Mouse (Mus musculus) heart, adult 11 months (tissue): Measurements from ENCODE around the gene 1110008P14Rik.

Source experiments
- DNase-seq: peaks from one replicate; pipeline ENCODE4 v3.0.0; 2022

1110008P14Rik gene

DNA sequence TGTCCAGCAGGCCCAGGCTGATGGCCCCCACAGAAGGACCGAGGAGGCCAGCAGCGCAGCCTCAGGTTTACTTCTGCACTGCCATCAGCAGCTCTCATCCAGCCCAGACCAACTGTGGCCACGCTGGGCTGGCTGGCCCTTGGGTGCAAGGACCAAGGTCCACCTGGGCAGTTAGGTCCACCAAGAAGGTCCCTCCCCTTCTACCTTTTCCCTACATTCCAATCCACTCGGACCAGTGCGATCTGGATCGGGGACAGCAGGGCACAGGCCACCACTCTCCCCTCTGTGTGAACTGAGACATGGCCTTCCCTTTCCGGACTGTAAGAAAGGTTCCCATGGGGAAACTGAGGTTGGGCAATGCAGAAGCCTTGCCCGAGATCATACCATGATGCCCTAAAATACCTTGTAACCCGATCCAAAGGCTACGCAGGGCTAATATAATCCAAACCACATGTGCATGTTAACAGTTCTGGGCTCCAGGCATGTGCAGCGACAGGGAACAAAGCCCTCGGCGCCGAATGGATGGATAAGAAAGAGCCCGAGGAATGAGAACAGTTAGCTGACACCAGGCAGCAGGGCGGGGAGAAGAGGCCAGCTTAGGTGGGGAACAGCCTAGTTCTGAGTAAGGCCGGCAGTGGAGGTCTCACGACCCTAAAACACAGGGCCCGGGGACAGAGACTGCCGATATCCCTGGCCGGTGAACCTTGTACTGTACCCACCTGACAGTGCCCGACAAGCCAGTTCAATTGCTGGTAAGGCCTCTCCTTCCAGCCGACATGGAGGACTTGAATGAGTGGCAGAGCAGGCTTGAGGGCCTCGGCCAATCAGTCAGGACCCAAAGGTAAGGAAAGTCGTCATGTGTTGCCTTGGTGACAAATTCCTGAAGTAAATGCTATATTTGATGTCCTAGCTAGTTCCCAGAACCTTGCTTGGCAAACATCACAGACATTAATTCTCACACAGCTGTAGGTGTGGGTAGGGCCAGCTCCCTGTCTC lies 27.0 kb upstream of the 1110008P14Rik start:
- no peak for DNase-seq

DNA sequence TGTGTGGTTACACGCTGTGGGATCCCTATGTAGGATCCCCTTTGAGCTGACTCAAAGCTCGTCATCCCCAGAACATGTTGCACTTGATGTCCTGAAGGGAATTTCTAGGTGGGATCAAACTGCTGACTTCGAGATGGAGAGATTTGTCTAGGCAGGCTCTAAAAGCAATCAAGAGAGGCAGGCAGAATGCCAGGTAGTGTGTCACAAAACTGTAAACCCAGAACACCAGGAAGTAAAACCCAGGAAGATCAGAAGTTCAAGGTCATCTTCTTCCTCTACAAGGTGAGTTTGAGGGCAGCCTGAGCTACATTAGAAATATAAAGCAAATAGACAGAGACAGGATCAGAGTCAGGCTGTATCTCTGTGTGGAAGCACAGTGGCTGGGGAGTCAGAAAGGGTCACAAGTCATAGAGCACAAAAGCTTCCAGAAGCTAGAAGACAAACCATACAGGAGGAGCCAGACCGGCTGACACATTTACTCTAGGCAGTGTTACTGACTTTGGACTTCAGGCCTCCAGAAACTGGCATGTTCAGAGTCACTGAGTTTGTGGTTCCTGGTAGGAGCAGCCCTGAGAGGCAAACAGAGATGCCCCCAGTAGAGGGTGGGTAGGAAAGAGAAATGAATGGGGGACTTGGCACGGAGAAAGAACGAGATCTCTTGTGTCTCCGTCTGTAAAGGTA lies 25.5 kb upstream of the 1110008P14Rik start:
- no peak for DNase-seq

DNA sequence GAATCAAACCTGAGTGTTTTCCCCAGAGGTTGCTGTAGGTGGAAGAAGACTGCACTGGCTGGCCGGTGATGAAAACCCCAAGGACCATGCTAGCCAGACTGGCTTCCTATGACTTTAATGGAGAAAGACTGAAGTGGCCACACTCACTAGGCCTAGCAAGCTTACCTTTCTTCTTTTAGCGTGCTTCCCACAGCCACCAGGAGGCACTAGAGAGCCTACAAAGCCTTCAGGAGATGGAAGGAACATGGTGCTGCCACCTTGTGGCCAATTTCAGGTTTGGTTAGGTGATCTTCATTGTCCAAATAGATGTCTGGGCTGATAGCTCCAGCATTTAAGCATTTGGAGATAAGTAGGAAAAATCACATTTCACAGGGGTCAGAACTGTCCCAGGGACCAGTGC lies 22.9 kb upstream of the 1110008P14Rik start:
- DNase-seq, result peak; percentile 97

DNA sequence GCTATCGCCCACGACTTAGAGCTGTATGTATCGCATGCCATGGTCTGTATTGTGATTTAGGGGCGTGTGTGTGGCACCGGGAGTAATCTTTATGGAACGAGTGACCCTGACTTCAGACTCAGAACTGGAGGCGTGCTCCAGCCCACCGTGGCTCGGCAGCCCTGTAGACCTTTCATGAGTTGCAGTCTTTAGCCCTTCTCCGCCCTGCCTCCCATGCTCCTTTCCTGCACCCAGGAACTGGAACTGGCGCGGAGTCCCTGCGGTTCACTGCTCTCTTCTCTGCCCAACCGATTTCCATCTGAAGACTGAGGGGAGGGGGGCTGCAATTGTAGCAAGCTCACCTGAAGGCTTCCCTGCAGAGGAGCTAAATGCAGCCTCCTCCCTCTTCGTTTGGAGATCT lies 15.0 kb upstream of the 1110008P14Rik start:
- DNase-seq, result no peak

DNA sequence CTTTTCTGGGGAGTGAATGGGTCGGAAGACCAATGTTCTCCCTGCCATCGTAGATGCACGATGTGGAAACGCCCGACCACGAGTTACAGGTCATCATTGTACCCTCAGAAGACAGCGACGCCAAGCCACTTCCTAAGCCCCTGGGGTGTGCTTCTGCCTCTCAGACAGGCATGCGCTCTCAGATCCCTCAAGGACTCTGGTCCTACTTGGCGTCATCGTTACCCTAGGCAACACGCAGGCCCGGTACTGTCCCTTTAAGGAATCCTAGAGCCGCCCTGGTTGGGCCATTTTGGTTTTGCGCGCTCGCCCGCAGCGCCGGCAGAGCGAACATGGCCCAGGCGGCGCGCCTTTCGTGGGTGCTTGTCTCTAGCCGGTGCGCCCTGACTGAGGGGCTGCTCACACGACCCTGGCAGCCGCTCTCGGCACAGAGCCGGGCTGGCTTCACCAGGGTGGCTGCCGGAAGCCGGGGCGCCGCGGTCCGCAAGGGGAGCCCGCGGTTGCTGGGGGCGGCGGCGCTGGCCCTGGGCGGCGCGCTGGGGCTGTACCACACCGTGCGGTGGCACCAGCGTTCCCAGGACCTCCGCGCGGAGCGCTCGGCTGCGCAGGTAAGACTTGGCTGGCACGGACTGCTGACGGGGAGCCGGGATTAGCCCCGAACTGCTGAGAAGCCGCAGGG lies 14.3 kb upstream of the 1110008P14Rik start:
- peak; percentile 99 for DNase-seq

DNA sequence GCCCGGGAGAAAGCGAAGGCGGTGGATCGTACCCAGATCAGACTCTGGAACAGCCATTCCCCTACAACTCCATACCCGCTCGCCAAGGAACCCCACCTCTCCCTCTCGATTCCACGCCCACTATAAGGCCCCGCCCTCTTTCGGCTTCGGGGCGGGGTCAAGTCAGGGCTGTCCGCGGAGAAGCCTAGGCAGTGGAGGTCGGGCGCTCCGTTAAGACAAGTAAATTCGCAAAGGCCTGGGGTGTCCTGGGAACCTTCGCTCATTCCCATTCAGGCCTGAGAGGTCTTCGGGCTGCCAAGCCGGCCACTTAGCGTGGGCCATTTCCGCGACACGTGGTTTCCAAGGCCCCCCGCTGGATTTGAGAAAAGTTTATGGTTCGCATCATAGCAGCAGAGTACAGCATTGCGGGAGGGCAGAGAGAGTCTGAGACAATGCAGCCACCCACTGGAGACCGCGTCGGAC lies 13.8 kb upstream of the 1110008P14Rik start, which contains the start of gene Ptges2:
Ptges2 (plus strand) TSS at position 413 of the 462 bp plus-strand sequence.
- DNase-seq, result peak; percentile 99

DNA sequence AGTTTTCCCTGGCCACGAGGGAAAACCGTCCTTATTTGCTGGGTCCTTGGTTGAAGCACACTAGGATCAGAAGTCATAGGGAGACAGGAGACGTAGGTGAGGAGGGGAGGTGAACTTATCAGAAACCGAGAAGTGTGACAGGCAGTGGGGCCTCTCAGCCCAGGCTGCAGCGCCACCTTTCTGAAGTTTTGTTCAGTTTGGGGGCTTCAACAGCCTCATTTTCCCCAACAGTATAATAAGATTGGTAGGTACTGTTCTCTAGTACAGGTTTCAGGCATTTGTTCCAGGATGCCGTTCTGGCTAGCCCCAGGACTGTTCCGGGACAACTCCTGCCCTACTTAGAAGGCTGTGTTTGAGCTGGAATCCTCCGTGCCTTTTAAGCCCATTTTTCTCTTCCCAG lies 13.2 kb upstream of the 1110008P14Rik start:
- no peak for DNase-seq

DNA sequence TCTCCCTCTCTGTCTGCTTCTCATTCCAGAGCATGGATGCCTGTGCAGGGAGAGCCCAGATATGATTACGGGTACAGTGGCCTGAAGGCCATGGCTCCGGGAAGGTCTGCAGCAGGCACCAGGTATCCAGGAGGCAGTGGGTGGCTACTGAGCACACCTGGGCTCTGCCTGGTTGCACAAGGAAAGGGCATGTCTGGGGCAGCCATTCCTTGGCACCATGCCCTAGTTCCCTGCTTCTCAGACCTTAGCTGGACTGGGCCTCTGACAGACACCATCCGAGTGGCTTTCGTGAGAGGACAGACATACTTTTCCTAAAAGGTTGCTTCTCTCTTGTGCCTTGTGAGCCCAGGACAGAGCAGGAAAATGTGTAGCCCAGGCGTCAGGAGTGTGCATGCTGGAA lies 10.3 kb upstream of the 1110008P14Rik start:
- DNase-seq, result no peak

DNA sequence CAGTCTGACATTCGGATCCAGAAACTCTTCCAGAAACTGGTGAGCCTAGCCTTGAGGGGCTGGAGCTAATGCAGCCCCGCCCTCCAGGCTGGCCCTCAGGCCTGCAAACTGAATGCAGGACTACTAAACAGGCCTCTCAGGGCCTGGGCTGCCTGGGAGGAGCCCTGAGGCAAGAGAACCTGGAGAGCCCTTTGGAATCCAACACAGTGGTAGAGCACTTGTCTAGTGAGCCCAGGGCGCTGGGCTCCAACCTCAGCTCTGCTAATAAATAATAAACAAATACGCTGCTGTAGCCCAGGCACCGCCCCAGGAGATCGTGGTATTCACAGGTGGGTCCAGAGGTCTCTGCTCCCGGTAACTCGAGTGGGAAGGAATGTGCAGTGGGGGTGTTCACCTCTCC lies 9.1 kb upstream of the 1110008P14Rik start:
- no peak for DNase-seq

DNA sequence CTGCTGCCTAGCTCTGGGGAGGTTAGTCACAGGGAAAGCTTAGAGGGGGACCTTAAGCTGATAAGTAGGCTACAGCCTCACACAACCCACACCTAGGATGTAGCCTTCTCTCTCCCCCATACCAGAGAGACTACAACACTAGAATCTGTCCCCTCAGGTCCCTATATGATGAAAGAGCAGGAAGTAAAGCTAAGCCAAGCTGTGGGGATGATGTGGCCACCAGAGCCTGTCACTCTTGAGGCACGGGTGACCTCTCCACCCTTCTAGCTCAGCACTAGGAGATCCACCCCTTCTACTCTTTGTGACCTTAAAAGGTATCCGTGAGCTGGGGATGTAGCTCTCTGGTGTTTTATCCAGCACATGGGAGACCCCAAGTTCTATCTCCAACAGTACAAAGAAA lies 7.4 kb upstream of the 1110008P14Rik start:
- no peak for DNase-seq

DNA sequence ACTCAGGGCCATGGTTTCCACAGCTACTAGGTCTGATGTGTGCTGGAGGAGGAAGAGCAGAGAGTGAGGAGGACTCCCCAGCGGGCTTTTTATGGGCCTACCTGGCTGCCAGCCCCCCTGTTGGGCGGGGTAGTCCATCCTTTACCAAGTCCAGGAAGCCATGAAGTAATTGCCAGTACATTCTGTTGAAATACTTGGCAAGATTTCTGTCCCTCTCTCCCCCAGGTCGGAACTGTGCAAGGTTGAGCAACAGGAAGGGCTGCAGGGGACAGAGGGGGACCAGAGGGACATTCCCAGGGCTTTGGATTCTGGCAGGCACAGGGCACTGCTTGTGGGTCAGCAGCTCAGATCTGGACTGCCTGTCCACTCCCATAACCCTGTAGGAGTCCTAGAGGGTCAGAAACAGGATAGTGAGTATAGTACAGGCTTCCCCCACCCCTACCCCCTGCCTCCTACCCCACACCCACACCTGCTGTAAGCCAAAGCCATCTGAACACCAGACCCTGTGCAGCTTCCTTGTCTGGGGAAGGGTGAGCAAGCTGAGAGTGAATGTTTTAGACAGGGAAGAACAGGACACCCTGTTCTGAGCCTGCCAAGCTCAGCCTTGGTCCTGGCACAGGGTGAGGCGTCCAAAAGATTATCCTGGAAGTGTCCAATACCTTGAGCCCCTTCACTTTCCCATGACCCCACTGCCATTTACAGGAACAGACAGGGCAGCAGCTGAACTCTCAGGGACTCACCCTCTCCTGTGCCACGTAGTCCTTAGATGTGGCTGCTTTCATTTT lies 6.2 kb upstream of the 1110008P14Rik start, which contains the start of gene Lcn2:
Lcn2 (minus strand) TSS at position 547 of the 785 bp plus-strand sequence.
- DNase-seq, result peak; percentile 94

DNA sequence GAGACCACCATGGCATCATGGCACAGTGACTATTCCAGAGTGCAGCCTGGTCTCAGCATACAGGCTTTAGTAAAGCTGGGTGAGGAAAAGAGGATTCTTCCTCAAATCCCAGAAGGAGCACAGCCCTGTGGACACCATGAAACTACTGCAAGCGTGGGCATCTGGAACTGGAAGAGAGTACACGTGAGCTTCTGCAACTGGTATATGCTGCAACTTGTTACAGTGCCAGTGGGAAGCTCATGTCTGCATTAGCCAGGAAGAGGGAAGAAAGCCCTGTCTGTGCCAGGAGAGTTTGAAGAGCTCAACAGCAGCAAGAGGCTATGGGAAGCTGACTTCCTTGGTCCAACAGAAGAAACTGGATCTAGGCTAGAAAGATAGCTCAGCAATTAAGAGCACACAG lies 951 bp upstream of the 1110008P14Rik start:
- no peak for DNase-seq

DNA sequence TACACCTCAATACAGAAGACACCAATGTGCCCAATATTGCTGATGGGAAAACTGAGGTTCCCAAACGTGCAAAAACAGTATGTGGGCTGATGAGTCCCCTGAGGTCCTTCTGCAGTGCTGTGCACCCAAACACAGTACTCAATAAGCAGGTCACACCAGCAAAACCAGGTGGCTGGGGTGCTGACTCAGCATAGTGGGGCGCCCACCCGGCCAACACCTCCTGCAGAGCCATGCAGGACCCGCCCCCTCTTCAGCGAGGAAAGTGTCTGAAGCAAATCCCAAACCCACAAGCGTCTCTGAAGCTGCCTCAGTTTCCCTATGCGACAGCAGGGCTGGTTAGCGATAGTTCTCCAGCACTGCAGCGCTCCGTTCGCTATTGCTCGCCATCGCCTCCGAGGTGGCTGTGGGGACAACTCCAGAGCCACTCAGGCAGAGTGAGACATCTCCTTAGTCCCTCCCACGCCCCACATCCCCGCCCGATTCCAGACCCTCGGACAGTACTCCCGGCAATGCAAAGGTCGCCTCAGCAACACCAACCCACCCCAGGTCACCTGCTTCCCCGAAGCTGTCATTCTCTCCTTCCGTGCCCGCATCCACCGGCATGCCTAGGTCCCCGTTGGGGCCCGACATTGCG lies 480 bp downstream of the 1110008P14Rik start:
- no peak for DNase-seq

DNA sequence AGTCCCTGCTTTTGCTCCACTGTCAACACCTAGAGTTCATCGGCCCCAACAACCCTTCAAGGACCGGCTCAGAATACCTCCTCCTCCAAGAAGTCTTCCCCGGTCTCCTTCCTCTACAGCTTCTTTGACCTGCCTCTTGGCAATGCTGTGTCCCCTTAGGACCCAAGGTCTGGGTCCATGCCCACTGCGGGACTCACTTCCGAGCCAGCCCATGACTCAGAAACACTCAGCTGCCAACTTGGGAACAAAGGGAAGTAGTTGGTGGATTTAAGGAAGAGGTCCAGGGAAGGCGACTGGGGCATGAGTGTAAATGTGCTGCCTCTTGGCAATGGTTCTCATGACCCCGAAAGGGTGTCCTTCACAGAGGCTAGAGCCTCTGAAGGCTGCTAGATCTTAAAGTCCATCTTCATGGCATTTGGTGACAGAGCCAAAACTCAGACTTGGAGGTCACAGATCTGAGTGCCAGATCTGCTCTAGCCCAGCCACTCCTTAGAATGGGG lies 1.7 kb downstream of the 1110008P14Rik start:
- no peak for DNase-seq

DNA sequence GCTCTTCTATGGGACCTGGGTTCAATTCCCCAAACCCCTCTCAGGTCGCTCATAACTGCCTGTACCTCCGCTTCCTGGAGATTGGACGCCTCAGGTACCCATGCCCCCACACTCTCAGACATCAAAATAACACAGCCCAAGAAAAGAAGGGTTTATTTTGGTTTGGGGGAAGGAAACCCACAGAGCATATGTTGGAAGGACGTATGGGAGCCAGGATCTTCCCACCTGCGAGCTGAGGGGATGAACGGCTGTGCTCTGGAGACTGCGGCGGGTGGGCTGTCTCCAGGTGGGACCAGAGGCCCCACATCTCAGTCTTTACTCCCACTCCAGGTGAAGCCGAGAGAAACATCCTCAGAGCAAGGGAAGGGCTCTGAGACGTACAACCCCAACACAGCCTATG lies 4.8 kb downstream of the 1110008P14Rik start:
- DNase-seq, result no peak

DNA sequence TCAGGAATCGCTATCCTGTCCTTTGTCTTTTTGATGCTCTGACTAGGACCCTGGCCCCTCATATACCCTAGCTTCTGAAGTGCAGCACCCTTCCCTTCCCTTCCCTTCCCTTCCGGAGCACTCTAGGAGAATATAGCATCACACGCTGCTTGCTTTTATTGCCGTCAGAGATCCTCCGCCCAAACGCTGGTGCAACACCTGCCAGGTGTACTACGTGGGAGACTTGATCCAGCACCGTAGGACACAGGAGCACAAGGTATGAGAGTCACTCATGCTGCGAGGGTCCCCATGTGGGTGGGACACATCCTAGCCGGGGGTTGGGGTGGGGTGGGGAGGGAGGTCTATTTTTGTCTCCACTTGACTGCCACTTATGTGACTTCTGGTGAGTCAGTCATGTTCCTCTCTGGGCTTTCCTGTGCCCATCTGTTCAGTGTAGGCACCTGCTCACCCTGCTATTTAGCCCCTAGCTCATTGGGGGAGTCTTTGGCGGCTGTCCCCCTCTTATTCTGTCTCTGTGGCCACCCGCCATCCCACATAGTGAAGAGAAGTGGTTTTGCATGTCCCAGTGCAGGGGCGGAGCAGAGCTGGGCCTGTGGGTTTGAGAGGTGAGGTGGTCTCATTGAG lies 6.3 kb downstream of the 1110008P14Rik start:
- DNase-seq, result no peak

DNA sequence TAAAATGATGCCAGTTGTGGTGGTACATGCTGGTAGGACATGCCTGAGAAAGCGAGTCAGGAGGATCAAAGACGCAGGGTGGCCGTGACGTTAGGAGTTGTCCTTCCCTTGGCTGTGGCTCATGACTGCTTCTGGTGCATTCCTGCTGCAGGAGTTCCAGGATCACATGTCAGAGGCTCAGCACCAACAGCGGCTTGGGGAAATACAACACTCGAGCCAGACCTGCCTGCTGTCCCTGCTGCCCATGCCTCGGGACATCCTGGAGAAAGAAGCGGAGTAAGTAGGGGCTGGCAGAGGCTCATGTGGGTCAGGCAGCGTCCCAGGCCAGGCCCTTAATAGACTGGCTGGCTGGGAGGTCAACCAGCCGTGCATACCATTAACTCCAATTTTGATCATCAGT lies 7.5 kb downstream of the 1110008P14Rik start:
- DNase-seq, result peak; percentile 97

DNA sequence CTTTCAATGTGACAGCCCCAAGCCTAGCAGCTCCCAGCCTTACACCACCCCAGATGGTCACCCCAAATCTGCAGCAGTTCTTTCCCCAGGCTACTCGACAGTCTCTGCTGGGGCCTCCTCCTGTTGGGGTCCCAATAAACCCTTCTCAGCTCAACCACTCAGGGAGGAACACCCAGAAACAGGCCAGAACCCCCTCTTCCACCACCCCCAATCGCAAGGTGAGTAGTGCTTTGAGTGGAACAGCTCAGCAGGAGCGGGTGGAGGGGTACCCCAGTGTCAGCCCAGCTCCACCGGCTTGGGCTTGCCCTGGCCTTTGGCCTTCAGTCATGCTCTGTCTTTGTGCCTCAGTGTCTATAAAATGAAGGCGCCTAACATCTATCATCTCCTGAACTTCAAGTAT lies 14.4 kb downstream of the 1110008P14Rik start:
- DNase-seq, result peak; percentile 91

DNA sequence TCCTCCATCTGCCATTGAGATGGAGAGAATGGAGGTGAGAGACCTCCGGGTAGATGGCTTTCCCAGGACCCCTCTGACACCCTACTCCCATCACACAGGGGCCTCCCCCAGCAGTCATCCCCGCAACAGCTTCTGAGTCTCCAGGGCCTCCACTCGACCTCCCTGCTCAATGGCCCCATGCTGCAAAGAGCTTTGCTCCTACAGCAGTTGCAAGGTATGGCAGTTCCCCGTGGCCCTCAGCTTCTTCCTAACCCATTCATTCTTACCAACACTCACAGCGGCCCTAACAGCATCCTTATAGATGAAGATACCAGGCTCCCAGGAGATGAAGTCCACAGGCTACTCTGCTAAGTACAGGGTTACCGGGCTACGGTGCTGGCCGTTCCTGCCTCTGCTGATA lies 17.6 kb downstream of the 1110008P14Rik start:
- peak; percentile 92 for DNase-seq

DNA sequence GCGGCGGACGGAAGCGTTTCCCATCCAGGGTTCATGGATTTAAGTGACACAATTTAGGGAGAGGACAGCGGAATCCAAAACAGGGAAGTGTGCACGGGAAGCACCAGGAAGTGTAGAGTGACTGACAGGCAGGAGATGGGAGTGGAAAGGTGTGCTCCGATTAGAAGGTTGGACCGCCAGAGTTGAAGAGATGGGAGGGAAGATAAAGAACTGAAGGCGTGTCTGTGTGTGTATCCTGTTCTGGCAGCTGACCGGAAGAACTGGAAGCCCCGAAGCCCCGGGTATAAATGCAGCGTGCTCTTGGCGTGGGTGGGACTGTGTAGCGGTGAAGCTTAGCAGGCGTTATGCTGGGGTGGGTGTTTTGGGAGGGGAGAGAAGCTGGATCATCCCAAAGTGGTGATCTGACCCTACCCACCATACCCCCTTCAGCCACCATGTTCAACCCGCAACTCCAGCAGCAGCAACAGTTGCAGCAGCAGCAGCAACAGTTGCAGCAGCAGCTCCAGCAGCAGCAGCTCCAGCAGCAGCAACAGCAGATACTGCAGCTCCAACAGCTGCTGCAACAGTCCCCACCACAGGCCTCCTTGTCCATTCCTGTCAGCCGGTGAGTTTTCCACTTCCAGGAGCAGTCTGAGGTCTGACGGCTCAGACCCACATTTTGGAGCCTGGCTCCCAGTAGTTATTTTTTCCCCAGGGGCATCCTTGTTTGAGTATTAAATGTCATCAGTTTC lies 18.2 kb downstream of the 1110008P14Rik start:
- no peak for DNase-seq
